ENCODE assay signal across 11 mouse cellular contexts in genomic region chr9:70240703-70241410, GRCm38 (mm10). TPM values are rescaled to one million over a fixed set of nuclear protein-coding genes. Genes with fewer than 3 reads are reported as not detected.
DNase-seq lines count a peak whose midpoint lies in the region; ATAC-seq and TF ChIP-seq lines count a peak whose summit lies in the region.
"Had no signal": no experiment of that assay in that cellular context is flagged by ENCODE, and none has a peak within 500 bp of the region (broad histone marks: within the 10 kb centered on the region; RNA-seq: fewer than 3 reads in every experiment).

No protein-coding gene starts in this region.

- H3K27ac ChIP-seq in lung, embryonic 14.5 days (ENCODE audit: low read depth): peak overlapping the region; percentile 92
- 0 out of 2 replicates have a peak overlapping the region, but pooled peaks have one; percentile 26 for H3K27ac ChIP-seq in liver, embryonic 11.5 days (ENCODE audit: low read depth, low read length)

- no peak overlapping the region for H3K9ac ChIP-seq in lung, embryonic 14.5 days
- no peak overlapping the region for H3K9ac ChIP-seq in liver, embryonic 11.5 days (ENCODE audit: low read depth, low read length)

- H3K4me2 ChIP-seq in lung, embryonic 14.5 days: peak overlapping the region; percentile 21
- H3K4me2 ChIP-seq in liver, embryonic 11.5 days: no peak overlapping the region

- no peaks in the 10 kb centered on the region for H3K9me3 ChIP-seq in lung, embryonic 14.5 days (ENCODE audit: low read depth, low read length)
- H3K9me3 ChIP-seq in liver, embryonic 11.5 days (ENCODE audit: control insufficient read depth, low read length): no peaks in the 10 kb centered on the region

- peak; percentile 64 for DNase-seq in lung, embryonic 14.5 days
- no peak for DNase-seq in lung, postnatal 25 days (ENCODE audit: low spot score)
- peak; percentile 83 for DNase-seq in fibroblast of lung, adult 2 months (ENCODE audit: low read depth)
- DNase-seq in liver, embryonic 11.5 days (ENCODE audit: low spot score): no peak
- peak; percentile 44 for DNase-seq in yolk sac, embryonic 10.5 days (ENCODE audit: low spot score)
- DNase-seq in left cerebral cortex, adult 9 months (ENCODE audit: low spot score in 2 of 2): no peak
- DNase-seq: cerebellum, postnatal 25 days; heart, adult 18-20 months; spleen, adult 18-20 months had no signal

- no peaks in the 10 kb centered on the region for H3K36me3 ChIP-seq in lung, embryonic 14.5 days (ENCODE audit: insufficient read depth)
- no peaks in the 10 kb centered on the region for H3K36me3 ChIP-seq in liver, embryonic 11.5 days (ENCODE audit: control insufficient read depth, insufficient read depth, low read length)

- no peak overlapping the region for H3K4me3 ChIP-seq in lung, embryonic 14.5 days (ENCODE audit: low read depth, low read length)
- no peak overlapping the region for H3K4me3 ChIP-seq in liver, embryonic 11.5 days (ENCODE audit: low read depth, low read length)

- TF ChIP-seq CTCF in lung, embryonic 14.5 days (IDR thresholded peaks at IDR 0.05; ENCODE audit: low read depth): no peak

- ATAC-seq in lung, embryonic 14.5 days (ENCODE audit: insufficient read depth): peak; percentile 13; the same call in 1 of the 2 replicates
- ATAC-seq in liver, embryonic 11.5 days (replicated peaks; ENCODE audit: low FRiP score): no peak
- no peak for ATAC-seq in cerebellum, adult (ENCODE audit: insufficient number of reproducible peaks, low FRiP score, low TSS enrichment)
- ATAC-seq: CD4-positive, CD25-positive, alpha-beta regulatory T cell, adult 4 months had no signal

- H3K4me1 ChIP-seq in lung, embryonic 14.5 days (ENCODE audit: insufficient read depth): peaks cover 27% of the 10 kb centered on the region
- H3K4me1 ChIP-seq in liver, embryonic 11.5 days (replicated peaks; ENCODE audit: control insufficient read depth, insufficient read depth, low read length): 0 out of 2 replicates have a peak, but pooled peaks cover 2% of the 10 kb centered on the region

- H3K27me3 ChIP-seq in lung, embryonic 14.5 days (ENCODE audit: insufficient read depth, low read length): no peaks in the 10 kb centered on the region
- no peaks in the 10 kb centered on the region for H3K27me3 ChIP-seq in liver, embryonic 11.5 days (replicated peaks; ENCODE audit: control insufficient read depth, insufficient read depth, low read length)

- 35% methylated on average over 16 of the region's 16 CpGs for WGBS in lung, embryonic 14.5 days
- 72% methylated on average over 16 of the region's 16 CpGs for whole genome bisulfite sequencing in liver, embryonic 11.5 days

RNA-seq across cellular contexts. Expression of gene Myo1e, which starts 33.7 kb away (rescaled TPM):
- polyA plus RNA-seq in lung, embryonic 14.5 days (2014; fragmentation: Nextera tagmentation; extraction: Ambion mirVana): 27.6 and 31.4 TPM in 2 replicates
- polyA plus RNA-seq in liver, embryonic 11.5 days (2014; fragmentation: Nextera tagmentation; extraction: Ambion mirVana): 5.9 and 6.1 TPM in 2 replicates

Comparison
In these comparisons a context has a peak if more than half of its experiments do, and no peak if none do; other contexts are left out.
1. DNase-seq: peak in lung, embryonic 14.5 days (single experiment), fibroblast of lung, adult 2 months (single experiment) and yolk sac, embryonic 10.5 days (single experiment); none in lung, postnatal 25 days (single experiment), liver, embryonic 11.5 days (single experiment) and left cerebral cortex, adult 9 months (0 of 2).